Mouse (Mus musculus) small intestine, adult 2 months (tissue): ENCODE measurements around the gene Itpripl2. TPM values are rescaled to one million over a fixed set of nuclear protein-coding genes. Genes with fewer than 3 reads are reported as not detected.

Experiments
- H3K27ac ChIP-seq: fragments of 200-500 bp; 2 replicates; pipeline ENCODE4 v1.5.1; 2012; ENCODE audit warnings: low read depth, low read length, control low read depth, inconsistent platforms; ENCODE audit not compliant: insufficient read depth
- H3K27me3 ChIP-seq: fragments of 200-500 bp; 2 replicates; pipeline ENCODE4 v1.6.1; 2012; ENCODE audit warnings: mild to moderate bottlenecking, moderate library complexity, low read length, inconsistent platforms; ENCODE audit not compliant: control insufficient read depth, insufficient read depth
- H3K36me3 ChIP-seq: fragments of 200-500 bp; 2 replicates; pipeline ENCODE4 v1.6.1; 2012; ENCODE audit warnings: mild to moderate bottlenecking, low read length, control low read depth, inconsistent platforms; ENCODE audit not compliant: control insufficient read depth, insufficient read depth
- H3K4me1 ChIP-seq: fragments of 200-500 bp; 2 replicates; pipeline ENCODE4 v1.6.1; 2012; ENCODE audit warnings: low read length, inconsistent platforms, mixed read lengths; ENCODE audit not compliant: control insufficient read depth, insufficient read depth, insufficient read length
- H3K4me3 ChIP-seq: fragments of 200-500 bp; 2 replicates; pipeline ENCODE4 v1.5.1; 2012; ENCODE audit warnings: low read depth, mild to moderate bottlenecking, control low read depth, inconsistent platforms, low read length, moderate library complexity
- CTCF ChIP-seq: fragments of 200-500 bp; IDR thresholded peaks from 2 replicates; pipeline ENCODE4 v1.5.1; 2012; ENCODE audit warnings: low read depth, mild to moderate bottlenecking, control low read depth, inconsistent platforms, low read length, moderate library complexity, mixed read lengths; ENCODE audit not compliant: insufficient replicate concordance, insufficient read length; ENCODE audit errors: extremely low read depth
- POLR2A ChIP-seq: fragments of 200-500 bp; IDR thresholded peaks from 2 replicates; pipeline ENCODE4 v1.6.1; 2012; ENCODE audit warnings: low read depth, mild to moderate bottlenecking, control low read depth, inconsistent platforms, low read length, moderate library complexity
- WGBS: fragments of 180-500 bp; shearing (Covaris S2); methylation state at CpG from one replicate; pipeline ENCODE4 v1.1.7; 2018; 5-methylcytosine and 5-hydroxymethylcytosine counted together
- polyA plus RNA-seq: library from polyadenylated mRNA; depleted of rRNA; stranded (reverse); fragments of >200 nt; gene quantifications from 2 replicates; pipeline ENCODE4 v1.2.3, GENCODE M21; 2012; rRNA removed

The Itpripl2 gene
- polyA plus RNA-seq, 1 experiment, result 31.6 TPM

GRCm38 (mm10) chr7:118437101-118437802 is 54.5 kb downstream of the Itpripl2 start:
- WGBS, result 58% methylated on average over 7 of the region's 7 CpGs
- H3K27me3 ChIP-seq, result no peaks in the 10 kb centered on the region

More at GRCm38 (mm10) chr7:118437101-118437802, 54.5 kb downstream of the Itpripl2 start:
- H3K4me1 ChIP-seq, result no peaks in the 10 kb centered on the region
- no peak overlapping the region for H3K4me3 ChIP-seq
- H3K27ac ChIP-seq, result no peak overlapping the region
- H3K36me3 ChIP-seq, result no peaks in the 10 kb centered on the region
- TF ChIP-seq CTCF, result peak; percentile 70; the same call in 1 of the 2 replicates
- no peak for TF ChIP-seq POLR2A

Other genes starting within 250 kb of the Itpripl2 start
- 20.1 and 38.3 TPM in 2 replicates for gene Smg1, start 248.3 kb downstream of the Itpripl2 start, polyA plus RNA-seq
- 1.7 and 2.9 TPM in 2 replicates for gene Syt17, start 43.8 kb downstream of the Itpripl2 start, polyA plus RNA-seq
- gene Coq7, start 41.4 kb upstream of the Itpripl2 start, polyA plus RNA-seq, result 26.8 and 45.1 TPM in 2 replicates
- gene Tmc7, start 92.8 kb upstream of the Itpripl2 start, polyA plus RNA-seq, result 2.1 and 4.9 TPM in 2 replicates
- 19.6 and 26.4 TPM in 2 replicates for gene Tmc5, start 105.3 kb upstream of the Itpripl2 start, polyA plus RNA-seq
- gene Gde1, start 213.8 kb upstream of the Itpripl2 start, polyA plus RNA-seq, result 535 and 645 TPM in 2 replicates
- 0.41 and 0.51 TPM in 2 replicates for gene Ccp110, start 220.6 kb upstream of the Itpripl2 start, polyA plus RNA-seq
- 18.3 and 29.9 TPM in 2 replicates for gene Vps35l, start 248.3 kb upstream of the Itpripl2 start, polyA plus RNA-seq